Mouse (Mus musculus): ENCODE measurements around the gene Chmp6.

GRCm38 (mm10) chr11:119951326-119951725 lies 38.1 kb downstream of the Chmp6 start:
- TF ChIP-seq POLR2A (IDR thresholded peaks at IDR 0.05; ENCODE audit: borderline replicate concordance, extremely low read depth, low read depth, low read length) (no peak), CTCF (IDR thresholded peaks at IDR 0.05; ENCODE audit: insufficient read depth, low read length) (no peak)
